Mouse (Mus musculus) frontal cortex, adult (tissue): Measurements from ENCODE around the gene Tm7sf3.
"Not testable (repeated sequence)": the region's sequence is repeated elsewhere in the genome, so short reads cannot be mapped to it uniquely, and the experiment has no call there.

Experiments
- ATAC-seq: cut with Nextera tagmentation; 2 replicates; pipeline ENCODE4 v1.9.2; 2017; ENCODE audit warnings: mild to moderate bottlenecking, moderate library complexity, mixed read lengths; ENCODE audit not compliant: low TSS enrichment

Tm7sf3 gene

GRCm38 (mm10) chr6:146613907-146614306, 28.7 kb downstream of the Tm7sf3 start:
- ATAC-seq, result no peak

GRCm38 (mm10) chr6:146612736-146613135, 29.9 kb downstream of the Tm7sf3 start:
- 0 out of 2 replicates have a peak, but pooled peaks have one; percentile 24 for ATAC-seq

- ATAC-seq, result no peak
These were observed 30.7 kb downstream of the Tm7sf3 start for GRCm38 (mm10) chr6:146611897-146612296.

GRCm38 (mm10) chr6:146611385-146611784, 31.2 kb downstream of the Tm7sf3 start:
- ATAC-seq, result no peak

GRCm38 (mm10) chr6:146603651-146604050, 39.0 kb downstream of the Tm7sf3 start:
- peak; percentile 7; the same call in 1 of the 2 replicates for ATAC-seq

GRCm38 (mm10) chr6:146602601-146603000, 40.0 kb downstream of the Tm7sf3 start:
- no peak; the same call in 1 of the 2 replicates for ATAC-seq

- peak; percentile 73 for ATAC-seq
These were observed 57.5 kb downstream of the Tm7sf3 start for GRCm38 (mm10) chr6:146585134-146585533.

- peak; percentile 51 for ATAC-seq
These were observed 59.1 kb downstream of the Tm7sf3 start for GRCm38 (mm10) chr6:146583366-146584046.

GRCm38 (mm10) chr6:146580381-146580926, 62.2 kb downstream of the Tm7sf3 start:
- ATAC-seq, result no peak

GRCm38 (mm10) chr6:146578586-146578985, 64.0 kb downstream of the Tm7sf3 start:
- ATAC-seq, result peak; percentile 32

- peak; percentile 51 for ATAC-seq
These were observed 64.5 kb downstream of the Tm7sf3 start for GRCm38 (mm10) chr6:146578111-146578531.

GRCm38 (mm10) chr6:146577310-146578109, 65.1 kb downstream of the Tm7sf3 start, which contains the start of gene Ints13:
Gene Ints13 (minus strand): TSS chr6:146577835.
- ATAC-seq, result peak; percentile 90

- ATAC-seq, result no peak
These were observed 65.7 kb downstream of the Tm7sf3 start, which contains the start of gene Fgfr1op2 for GRCm38 (mm10) chr6:146576903-146577302. Gene Fgfr1op2 (plus strand): TSS chr6:146577203.

GRCm38 (mm10) chr6:146572073-146572472, 70.6 kb downstream of the Tm7sf3 start:
- ATAC-seq, result no peak

GRCm38 (mm10) chr6:146562461-146562860, 80.2 kb downstream of the Tm7sf3 start:
- not testable (repeated sequence) for ATAC-seq
